Mouse (Mus musculus) heart, adult 2 months (tissue): ENCODE measurements around the gene Selenop.

ENCODE experiments used
- CTCF ChIP-seq: fragments of 200-600 bp; IDR thresholded peaks from 2 replicates; pipeline ENCODE4 v1.8.1; 2022; ENCODE audit warnings: antibody characterized with exemption, mild to moderate bottlenecking, moderate library complexity
- POLR2A ChIP-seq: fragments of 200-500 bp; IDR thresholded peaks from 2 replicates; pipeline ENCODE4 v1.6.1; 2011; ENCODE audit warnings: mild to moderate bottlenecking, low read depth, low read length, control low read depth; ENCODE audit not compliant: insufficient read depth

DNA sequence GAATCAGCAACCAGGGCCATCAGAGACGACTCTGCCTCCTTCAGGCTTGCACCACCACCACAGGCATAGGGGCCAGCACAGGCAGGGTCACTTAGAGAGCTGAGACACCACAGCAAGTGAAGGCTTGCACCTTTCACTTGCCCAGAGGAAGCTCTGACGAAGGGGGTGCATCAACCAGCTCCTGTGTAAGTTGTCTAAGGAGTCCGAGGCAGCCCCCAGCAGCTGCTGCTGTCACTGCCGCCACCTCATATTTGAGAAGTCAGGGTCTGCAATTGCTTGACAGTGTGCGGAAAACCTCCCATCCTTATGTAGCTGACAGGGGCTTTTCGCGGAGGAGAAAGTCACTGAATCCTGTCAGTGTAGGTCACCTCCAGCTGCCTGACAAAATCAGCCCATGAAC, 10.9 kb downstream of the Selenop start:
- TF ChIP-seq CTCF: no peak
- no peak for TF ChIP-seq POLR2A
